Mouse (Mus musculus) limb, embryonic 13.5 days (tissue): ENCODE data around the gene Rbfox1. TPM values are rescaled to one million over a fixed set of nuclear protein-coding genes. Genes with fewer than 3 reads are reported as not detected.

Experiments used
- ATAC-seq: fragments of 200-750 bp; cut with Nextera tagmentation; 2 replicates; pipeline ENCODE4 v1.8.0; 2017; ENCODE audit warnings: low read depth, moderate number of reproducible peaks, moderate TSS enrichment; ENCODE audit not compliant: low FRiP score
- H3K27ac ChIP-seq: fragments of 300-500 bp; sonication (generic); 2 replicates; pipeline ENCODE4 v1.5.1; 2015; ENCODE audit warnings: inconsistent platforms, mild to moderate bottlenecking, moderate library complexity
- H3K27me3 ChIP-seq: fragments of 300-500 bp; sonication (generic); 2 replicates; pipeline ENCODE4 v1.6.1; 2015; ENCODE audit warnings: mild to moderate bottlenecking, inconsistent platforms
- H3K36me3 ChIP-seq: fragments of 300-500 bp; sonication (generic); 2 replicates; pipeline ENCODE4 v1.6.1; 2015; ENCODE audit warnings: inconsistent platforms, mild to moderate bottlenecking, moderate library complexity
- H3K4me1 ChIP-seq: fragments of 300-500 bp; sonication (generic); 2 replicates; pipeline ENCODE4 v1.6.1; 2015; ENCODE audit warnings: inconsistent platforms
- H3K4me2 ChIP-seq: fragments of 300-500 bp; sonication (generic); replicated peaks from 2 replicates; pipeline ENCODE4 v1.6.1; 2015; ENCODE audit warnings: inconsistent platforms, mild to moderate bottlenecking, moderate library complexity
- H3K4me3 ChIP-seq: fragments of 300-500 bp; sonication (generic); 2 replicates; pipeline ENCODE4 v1.5.1; 2015; ENCODE audit warnings: moderate library complexity, mild to moderate bottlenecking, inconsistent platforms
- H3K9ac ChIP-seq: fragments of 300-500 bp; sonication (generic); 2 replicates; pipeline ENCODE4 v1.6.1; 2015; ENCODE audit warnings: mild to moderate bottlenecking, inconsistent platforms
- H3K9me3 ChIP-seq: fragments of 300-500 bp; sonication (generic); 2 replicates; pipeline ENCODE4 v1.6.1; 2016; ENCODE audit warnings: inconsistent platforms
- WGBS: fragments of 180-500 bp; shearing (Covaris S2); methylation state at CpG from one replicate; pipeline ENCODE4 v1.1.7; 2015; 5-methylcytosine and 5-hydroxymethylcytosine counted together
- polyA plus RNA-seq: library from polyadenylated mRNA; unstranded; fragments of >200 nt; fragmentation: Nextera tagmentation; extraction: Ambion mirVana; gene quantifications from 2 replicates; pipeline ENCODE4 v1.2.1, GENCODE M21; 2015

The Rbfox1 gene
- polyA plus RNA-seq, result 4.1 and 5.0 TPM in 2 replicates

DNA sequence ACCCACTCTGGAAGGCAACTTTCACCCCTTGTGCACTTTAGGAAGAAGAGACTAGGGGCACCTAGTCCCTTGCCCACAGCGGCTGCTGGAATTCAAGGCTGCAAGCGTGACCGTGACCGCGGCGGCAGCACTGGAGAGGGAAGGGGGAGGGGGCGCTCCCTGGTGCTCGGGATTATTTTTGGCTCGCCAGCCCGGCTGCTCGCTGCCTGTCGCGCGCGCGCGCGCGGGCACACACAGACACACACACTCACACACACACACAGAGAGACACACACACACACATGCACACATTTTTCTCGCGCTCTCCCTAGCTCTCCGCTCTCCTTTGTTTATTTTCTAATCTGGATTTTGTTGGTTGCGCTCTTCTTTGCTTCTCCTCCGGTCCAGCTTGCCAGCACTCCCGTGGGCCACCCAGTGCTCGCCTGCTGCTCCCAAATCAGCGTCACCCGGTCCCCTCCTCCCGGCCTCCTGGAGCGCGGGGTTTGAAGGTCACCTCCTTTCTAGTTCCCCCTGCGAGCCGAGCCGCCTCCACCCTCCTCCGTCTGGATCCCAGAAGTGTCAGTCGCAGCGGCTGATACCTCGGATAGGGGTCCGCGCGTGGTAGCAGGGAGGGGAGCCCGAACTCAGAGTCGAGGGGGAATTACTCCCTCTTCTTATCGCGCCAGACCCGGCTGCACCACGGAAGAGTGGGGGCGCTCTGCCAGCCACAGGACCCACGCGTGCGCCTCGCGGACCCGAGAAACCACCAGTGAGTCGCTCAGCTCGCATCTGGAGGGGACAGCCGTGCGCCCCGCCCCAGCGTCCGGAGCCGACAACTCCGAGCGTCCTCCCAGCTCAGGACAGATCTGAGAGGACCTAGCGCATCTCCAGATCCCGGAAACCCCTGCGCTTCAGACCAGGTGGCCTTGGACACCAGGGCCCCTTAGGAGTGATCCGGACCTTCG lies at the start of gene Rbfox1:
TSS of gene Rbfox1 (plus strand) at position 610 of the 944 bp plus-strand sequence.
- H3K4me1 ChIP-seq, result peaks cover 8% of the 10 kb centered on the region; the same call in 1 of the 2 replicates
- H3K4me3 ChIP-seq, result peak within 1 kb of the TSS; percentile 30
- H3K9ac ChIP-seq, result no peak within 1 kb of the TSS
- no peaks in the 10 kb centered on the region for H3K36me3 ChIP-seq
- WGBS, result 1% methylated on average over 67 of the region's 69 CpGs
- no peak for ATAC-seq
- no peak within 1 kb of the TSS for H3K27ac ChIP-seq
- peaks cover 53% of the 10 kb centered on the region for H3K27me3 ChIP-seq
- H3K4me2 ChIP-seq, result peak within 1 kb of the TSS; percentile 49
- no peaks in the 10 kb centered on the region for H3K9me3 ChIP-seq

DNA sequence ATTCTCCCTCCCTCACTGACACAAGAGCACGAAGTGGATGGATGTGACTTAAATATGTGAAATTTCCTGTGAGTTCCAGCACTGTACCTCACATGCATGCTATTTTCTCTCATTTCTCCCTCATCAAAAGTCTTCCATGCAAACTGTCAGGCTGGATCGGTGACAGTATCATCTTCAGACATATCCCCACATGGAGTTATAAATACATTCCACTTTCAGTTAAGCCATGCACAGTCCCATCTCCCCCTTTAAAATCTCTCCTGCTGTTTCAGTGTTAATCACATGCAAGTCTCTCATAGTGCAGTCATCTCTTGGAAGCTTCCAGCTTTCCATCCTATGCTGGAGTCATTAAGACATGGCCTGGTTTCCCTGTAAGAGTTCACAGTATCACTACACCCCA lies 48.4 kb upstream of the Rbfox1 start:
- no peak for ATAC-seq
- WGBS, result 86% methylated on average over 2 of the region's 2 CpGs
- Histone ChIP-seq H3K27me3 (no peaks in the 10 kb centered on the region), H3K27ac (no peak overlapping the region), H3K4me3 (no peak overlapping the region), H3K4me1 (no peaks in the 10 kb centered on the region), H3K9ac (no peak overlapping the region), H3K4me2 (no peak overlapping the region), H3K36me3 (no peaks in the 10 kb centered on the region), H3K9me3 (no peaks in the 10 kb centered on the region)

DNA sequence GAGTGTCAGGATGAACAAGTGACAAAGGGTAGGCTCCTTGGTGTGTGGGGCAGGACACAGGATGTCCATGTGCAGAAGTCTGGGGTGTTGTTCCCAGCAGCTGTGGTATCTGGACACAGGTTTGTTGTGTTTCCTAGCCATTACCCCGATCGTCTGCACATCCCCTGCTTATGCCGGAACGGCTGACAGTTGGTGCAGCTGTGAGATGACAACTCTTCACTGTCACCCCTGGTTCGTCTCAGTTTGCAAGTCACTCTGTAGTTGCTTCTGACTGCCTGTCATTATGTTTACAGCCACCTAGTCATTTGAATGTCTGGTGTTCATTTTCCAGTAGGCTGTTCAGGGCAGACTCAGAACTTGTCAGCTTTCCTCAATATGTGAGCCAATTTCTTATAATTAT lies 44.0 kb upstream of the Rbfox1 start:
- H3K4me1 ChIP-seq, result no peaks in the 10 kb centered on the region
- 54% methylated on average over 5 of the region's 5 CpGs for WGBS
- H3K27ac ChIP-seq, result no peak overlapping the region
- no peak overlapping the region for H3K9ac ChIP-seq
- no peak overlapping the region for H3K4me3 ChIP-seq
- no peaks in the 10 kb centered on the region for H3K27me3 ChIP-seq
- no peak overlapping the region for H3K4me2 ChIP-seq
- no peaks in the 10 kb centered on the region for H3K36me3 ChIP-seq
- no peak for ATAC-seq
- no peaks in the 10 kb centered on the region for H3K9me3 ChIP-seq

DNA sequence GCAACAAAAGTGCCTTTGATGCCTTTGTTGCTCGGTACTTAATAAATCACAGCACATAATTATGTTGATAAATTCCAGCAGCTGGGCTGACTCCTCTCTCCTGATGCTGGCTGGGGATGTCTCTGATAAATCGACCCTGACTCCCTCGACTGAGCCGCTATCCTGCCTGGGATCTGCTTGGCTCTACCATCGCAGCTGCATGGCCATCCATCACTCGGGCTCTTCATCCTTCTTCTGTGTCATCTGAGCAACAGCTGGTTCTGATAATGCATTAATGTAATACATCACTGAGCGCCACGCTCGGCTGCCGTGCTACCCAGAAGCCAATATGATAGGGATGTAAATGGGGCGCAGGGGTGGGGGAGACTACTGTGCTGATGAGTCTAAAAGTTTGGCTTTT lies 39.5 kb upstream of the Rbfox1 start:
- H3K9me3 ChIP-seq, result no peaks in the 10 kb centered on the region
- no peak overlapping the region for H3K27ac ChIP-seq
- H3K27me3 ChIP-seq, result no peaks in the 10 kb centered on the region
- H3K9ac ChIP-seq, result no peak overlapping the region
- no peaks in the 10 kb centered on the region for H3K4me1 ChIP-seq
- WGBS, result 26% methylated on average over 11 of the region's 11 CpGs
- H3K4me2 ChIP-seq, result no peak overlapping the region
- H3K36me3 ChIP-seq, result no peaks in the 10 kb centered on the region
- ATAC-seq, result no peak
- H3K4me3 ChIP-seq, result no peak overlapping the region

DNA sequence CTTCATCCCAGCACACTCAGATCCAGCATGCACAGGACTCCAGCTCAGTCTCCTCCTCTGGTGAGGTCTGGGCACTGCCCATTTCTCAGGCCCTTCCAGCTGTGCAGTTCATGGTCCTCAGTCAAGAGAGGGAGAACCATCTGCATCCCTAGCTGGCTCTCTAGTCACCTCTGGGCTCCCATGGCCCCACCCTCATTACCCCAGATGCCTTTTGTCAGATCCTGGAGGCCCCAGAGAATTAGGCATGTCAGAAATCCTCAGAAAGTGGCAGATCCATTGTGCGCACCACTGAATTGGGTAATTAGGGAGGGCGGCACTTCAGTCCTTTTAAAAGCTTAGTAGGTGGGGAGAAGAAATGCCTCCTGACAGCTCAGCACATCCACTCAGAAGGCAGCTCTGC lies 32.1 kb upstream of the Rbfox1 start:
- Histone ChIP-seq H3K9ac (no peak overlapping the region), H3K27me3 (no peaks in the 10 kb centered on the region), H3K4me2 (no peak overlapping the region), H3K9me3 (no peaks in the 10 kb centered on the region), H3K4me1 (no peaks in the 10 kb centered on the region), H3K27ac (no peak overlapping the region), H3K36me3 (no peaks in the 10 kb centered on the region), H3K4me3 (no peak overlapping the region)
- no peak for ATAC-seq
- 68% methylated on average over 2 of the region's 2 CpGs for WGBS

DNA sequence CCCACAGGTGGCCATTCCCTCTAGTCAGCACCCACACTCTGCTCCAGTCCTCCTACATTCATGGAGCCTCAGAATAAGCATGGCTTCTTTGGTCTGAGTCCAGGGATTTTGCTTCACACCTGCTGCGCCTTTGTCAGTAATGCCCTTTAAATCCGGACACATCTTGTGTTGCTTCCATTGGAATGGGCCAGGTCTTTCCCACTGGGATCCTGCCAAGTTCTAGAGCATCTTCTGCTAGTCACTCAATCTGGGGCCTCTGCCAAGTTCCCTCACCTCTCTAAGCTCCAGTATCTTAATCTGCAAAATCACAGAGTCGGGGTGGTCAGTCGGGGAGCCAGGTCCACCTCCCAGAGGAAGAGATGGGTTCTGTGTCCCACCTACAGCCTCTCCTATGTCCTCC lies 20.8 kb upstream of the Rbfox1 start:
- no peak overlapping the region for H3K27ac ChIP-seq
- H3K27me3 ChIP-seq, result no peaks in the 10 kb centered on the region
- no peaks in the 10 kb centered on the region for H3K36me3 ChIP-seq
- no peaks in the 10 kb centered on the region for H3K4me1 ChIP-seq
- no peak overlapping the region for H3K4me3 ChIP-seq
- no peak overlapping the region for H3K4me2 ChIP-seq
- H3K9ac ChIP-seq, result no peak overlapping the region
- 84% methylated on average over 4 of the region's 4 CpGs for WGBS
- no peaks in the 10 kb centered on the region for H3K9me3 ChIP-seq
- no peak for ATAC-seq

DNA sequence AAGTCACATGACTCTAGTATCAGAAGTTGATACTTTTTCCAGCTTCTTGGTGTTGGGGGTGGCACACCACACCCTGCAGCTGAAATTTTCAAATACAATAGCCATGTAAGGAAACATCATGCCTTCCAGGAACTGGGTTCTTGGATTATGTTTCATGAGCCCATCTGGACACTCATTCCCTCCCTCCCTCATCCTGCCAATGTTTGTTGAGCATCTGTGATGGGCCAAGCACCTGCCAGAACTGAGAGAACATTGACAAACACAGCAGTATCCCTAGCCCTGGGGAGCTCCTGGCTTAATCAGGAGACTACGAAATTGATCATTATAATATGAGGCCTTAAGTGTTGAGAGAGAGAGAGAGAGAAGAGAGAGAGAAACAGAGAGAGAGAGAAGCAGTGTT lies 18.2 kb upstream of the Rbfox1 start:
- H3K4me3 ChIP-seq, result no peak overlapping the region
- H3K27ac ChIP-seq, result no peak overlapping the region
- H3K27me3 ChIP-seq, result no peaks in the 10 kb centered on the region
- H3K4me1 ChIP-seq, result no peaks in the 10 kb centered on the region
- WGBS, result 81% methylated on average over 1 of the region's 1 CpGs
- no peak overlapping the region for H3K4me2 ChIP-seq
- no peak overlapping the region for H3K9ac ChIP-seq
- H3K36me3 ChIP-seq, result no peaks in the 10 kb centered on the region
- no peaks in the 10 kb centered on the region for H3K9me3 ChIP-seq
- no peak for ATAC-seq

DNA sequence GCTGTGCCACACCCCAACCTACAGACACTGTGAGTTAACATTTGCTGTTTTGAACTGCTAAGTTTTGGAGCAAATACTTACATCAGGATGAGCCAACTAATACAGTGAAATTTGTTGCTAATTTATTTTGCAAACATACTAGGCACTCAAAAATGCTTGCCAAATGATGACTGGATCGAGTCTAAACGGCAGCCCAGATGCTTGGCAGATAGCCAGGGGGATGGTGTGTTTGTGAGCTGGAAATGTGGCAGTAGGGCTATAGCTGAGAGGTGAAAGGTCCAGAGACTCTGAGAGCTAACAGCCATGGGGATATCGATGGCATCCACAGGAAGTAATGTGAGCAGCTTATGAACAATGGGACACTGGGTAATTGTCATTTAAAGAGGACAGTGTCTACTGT lies 14.8 kb upstream of the Rbfox1 start:
- no peaks in the 10 kb centered on the region for H3K4me1 ChIP-seq
- H3K4me2 ChIP-seq, result no peak overlapping the region
- H3K4me3 ChIP-seq, result no peak overlapping the region
- H3K9me3 ChIP-seq, result no peaks in the 10 kb centered on the region
- no peak overlapping the region for H3K9ac ChIP-seq
- no peaks in the 10 kb centered on the region for H3K27me3 ChIP-seq
- no peaks in the 10 kb centered on the region for H3K36me3 ChIP-seq
- WGBS, result 51% methylated on average over 3 of the region's 3 CpGs
- ATAC-seq, result no peak
- no peak overlapping the region for H3K27ac ChIP-seq

DNA sequence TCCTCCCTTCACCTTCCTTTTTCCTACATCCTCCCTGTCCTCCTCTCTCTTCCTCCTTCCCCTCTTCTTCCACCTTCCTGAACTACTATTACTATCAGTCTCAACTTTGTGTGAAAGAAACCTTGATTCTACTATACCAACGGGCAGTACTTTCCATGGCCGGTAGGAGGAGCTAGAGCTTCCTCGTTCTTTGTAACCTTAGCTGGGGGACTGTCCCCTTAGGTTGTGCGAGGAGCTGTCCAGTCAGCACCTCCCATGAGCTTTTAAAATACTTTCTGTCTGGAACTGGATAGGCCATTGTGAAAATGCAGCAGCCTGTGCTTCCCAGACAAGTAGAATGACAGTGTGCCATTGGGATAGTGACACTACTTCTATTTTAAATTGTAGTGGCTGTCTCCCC lies 3.3 kb upstream of the Rbfox1 start:
- H3K9me3 ChIP-seq, result no peaks in the 10 kb centered on the region
- peaks cover 42% of the 10 kb centered on the region for H3K27me3 ChIP-seq
- 0% methylated on average over 4 of the region's 4 CpGs for WGBS
- H3K4me3 ChIP-seq, result no peak overlapping the region
- H3K9ac ChIP-seq, result no peak overlapping the region
- no peak overlapping the region for H3K4me2 ChIP-seq
- no peaks in the 10 kb centered on the region for H3K36me3 ChIP-seq
- peaks cover 8% of the 10 kb centered on the region; the same call in 1 of the 2 replicates for H3K4me1 ChIP-seq
- peak; percentile 48; the same call in 1 of the 2 replicates for ATAC-seq
- no peak overlapping the region for H3K27ac ChIP-seq

DNA sequence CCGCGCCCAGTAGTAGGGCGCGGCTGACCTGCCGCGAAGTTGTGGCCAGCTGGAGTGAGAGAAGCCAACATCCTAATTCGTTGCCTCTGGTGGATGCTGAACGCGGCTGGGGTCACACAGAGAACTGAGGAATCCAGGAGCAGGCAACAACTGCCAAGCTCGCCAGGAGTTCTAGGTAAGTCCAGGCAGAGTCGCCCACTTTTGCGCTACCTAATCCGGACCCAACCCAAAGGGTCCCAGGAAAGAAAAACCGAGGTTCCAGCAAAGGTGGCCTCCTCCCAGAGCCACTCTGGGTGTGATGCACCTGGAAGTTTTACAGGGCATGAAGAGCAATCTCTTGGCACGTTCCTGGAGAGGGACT lies 515 bp downstream of the Rbfox1 start:
- WGBS, result 9% methylated on average over 15 of the region's 15 CpGs
- Histone ChIP-seq H3K4me1 (peaks cover 8% of the 10 kb centered on the region; the same call in 1 of the 2 replicates), H3K36me3 (no peaks in the 10 kb centered on the region), H3K9ac (no peak overlapping the region), H3K27ac (no peak overlapping the region), H3K4me2 (peak overlapping the region; percentile 49), H3K27me3 (peaks cover 53% of the 10 kb centered on the region), H3K9me3 (no peaks in the 10 kb centered on the region), H3K4me3 (peak overlapping the region; percentile 30)
- ATAC-seq, result no peak

DNA sequence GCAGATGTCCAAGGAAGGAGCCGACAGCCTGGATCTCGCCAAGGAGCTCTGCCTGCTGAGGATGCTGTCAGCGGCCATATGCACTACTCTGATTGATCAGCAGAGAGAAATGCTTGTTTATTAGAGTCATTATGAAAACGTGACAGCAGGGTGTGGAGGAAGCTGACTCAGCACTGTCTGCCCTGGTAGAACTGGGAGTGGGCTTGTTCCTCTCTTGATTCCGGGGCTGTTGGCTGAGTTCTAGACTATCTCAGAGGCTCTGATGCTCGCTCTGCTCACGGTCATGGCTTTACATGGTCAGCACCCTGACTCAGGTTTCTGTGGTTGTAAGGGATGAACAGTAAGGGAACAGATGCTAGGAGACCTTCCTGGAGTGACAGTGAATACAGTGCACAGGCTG lies 10.4 kb downstream of the Rbfox1 start:
- Histone ChIP-seq H3K9me3 (no peaks in the 10 kb centered on the region), H3K36me3 (no peaks in the 10 kb centered on the region), H3K27ac (no peak overlapping the region), H3K4me1 (no peaks in the 10 kb centered on the region), H3K4me2 (no peak overlapping the region), H3K9ac (no peak overlapping the region), H3K4me3 (no peak overlapping the region), H3K27me3 (no peaks in the 10 kb centered on the region)
- no peak for ATAC-seq
- 70% methylated on average over 7 of the region's 7 CpGs for WGBS

DNA sequence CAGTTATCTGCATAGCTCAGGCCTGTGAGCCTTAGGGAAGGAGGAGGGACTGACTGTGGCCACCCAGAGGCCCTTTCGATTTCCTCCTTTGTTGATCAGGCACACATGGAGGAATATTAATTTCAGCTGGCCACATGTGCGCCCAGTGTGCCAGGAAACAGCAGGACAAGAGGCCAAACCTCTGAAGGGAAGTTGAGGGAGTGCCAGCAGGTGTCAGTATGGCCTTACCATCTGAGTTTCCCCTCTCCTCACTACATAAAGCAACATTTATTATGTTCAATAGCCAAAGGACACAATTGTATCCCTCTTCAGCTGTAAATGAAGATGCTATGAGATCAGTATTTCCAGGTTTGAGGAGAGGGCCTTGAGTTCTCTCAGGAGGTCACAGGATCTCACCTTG lies 13.2 kb downstream of the Rbfox1 start:
- Histone ChIP-seq H3K27ac (no peak overlapping the region), H3K4me1 (no peaks in the 10 kb centered on the region), H3K36me3 (no peaks in the 10 kb centered on the region), H3K9me3 (no peaks in the 10 kb centered on the region), H3K27me3 (no peaks in the 10 kb centered on the region), H3K4me2 (no peak overlapping the region), H3K4me3 (no peak overlapping the region), H3K9ac (no peak overlapping the region)
- 46% methylated on average over 2 of the region's 2 CpGs for WGBS
- no peak for ATAC-seq

DNA sequence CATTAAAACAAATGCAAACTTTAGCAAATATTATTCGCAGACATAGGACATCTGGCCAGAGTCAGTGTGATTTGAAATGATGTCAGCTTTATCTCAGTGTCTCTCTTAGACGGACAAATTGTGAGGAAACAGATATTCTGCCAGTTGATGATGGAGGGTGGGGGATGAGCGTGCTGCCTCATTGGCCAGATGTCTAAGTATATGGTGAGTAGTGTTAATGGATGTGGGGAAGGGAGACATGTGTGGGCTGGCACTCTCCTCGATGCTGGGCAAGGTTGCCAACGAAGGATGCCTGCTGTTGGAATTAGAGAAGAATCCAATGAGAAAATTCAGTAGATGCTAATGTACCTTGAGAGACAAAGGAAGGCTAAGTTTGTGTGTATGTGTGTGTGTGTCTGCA lies 25.6 kb downstream of the Rbfox1 start:
- H3K4me3 ChIP-seq, result no peak overlapping the region
- 77% methylated on average over 5 of the region's 5 CpGs for WGBS
- no peaks in the 10 kb centered on the region for H3K36me3 ChIP-seq
- no peaks in the 10 kb centered on the region for H3K9me3 ChIP-seq
- H3K4me1 ChIP-seq, result no peaks in the 10 kb centered on the region
- no peak overlapping the region for H3K27ac ChIP-seq
- ATAC-seq, result no peak
- H3K9ac ChIP-seq, result no peak overlapping the region
- H3K4me2 ChIP-seq, result no peak overlapping the region
- H3K27me3 ChIP-seq, result no peaks in the 10 kb centered on the region
